Mouse (Mus musculus): ENCODE data around the gene Marveld2.

Gene Marveld2

DNA sequence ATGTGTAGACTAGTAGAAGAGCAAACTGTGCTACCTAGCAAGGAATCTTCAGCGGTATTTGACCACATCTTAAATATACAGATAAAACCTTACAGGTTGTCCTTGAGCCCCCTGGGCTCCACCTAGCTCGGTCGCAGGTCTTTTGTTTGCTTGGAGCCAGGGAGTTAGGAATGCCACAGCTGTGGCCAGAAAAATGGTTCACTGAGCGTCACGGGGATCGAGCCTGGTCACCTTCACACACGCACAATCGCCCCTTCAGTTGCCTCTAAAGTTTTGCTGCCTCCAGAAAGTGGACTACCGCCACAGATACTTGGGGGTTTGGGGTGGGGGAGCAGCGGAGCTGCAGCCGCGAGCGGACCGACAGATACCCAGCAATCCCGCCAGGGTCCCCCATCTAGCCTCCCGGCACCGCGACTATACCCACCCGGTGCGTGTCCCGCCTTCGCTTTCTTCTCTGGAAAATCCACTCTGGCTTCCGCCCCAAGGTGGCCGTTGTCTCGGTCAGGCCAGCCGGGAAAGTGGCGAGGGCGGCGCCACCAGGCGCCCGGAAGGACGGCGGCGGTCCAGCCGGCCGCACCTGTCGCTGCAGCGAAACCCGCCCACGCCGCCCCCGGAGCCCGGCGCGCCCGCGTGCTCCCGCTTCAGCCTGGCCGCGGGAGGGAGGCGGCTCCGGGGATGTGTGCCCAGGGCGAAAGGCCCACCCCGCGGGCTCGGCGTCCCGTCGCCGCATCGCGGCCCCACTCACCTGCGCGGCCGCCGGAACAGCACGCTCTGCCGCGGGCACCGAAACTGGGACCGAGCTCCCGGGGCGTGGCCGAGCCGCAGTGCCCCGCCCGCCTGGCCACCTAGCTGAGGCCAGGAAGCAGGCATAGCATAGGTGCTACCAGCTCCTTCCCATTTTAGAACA is at the start of gene Marveld2:
Marveld2 (minus strand) TSS at position 791 of the 907 bp plus-strand sequence.
- in situ Hi-C loops (cut with MboI; ENCODE audit: low sequenced_read_pairs), result no loop called here

DNA sequence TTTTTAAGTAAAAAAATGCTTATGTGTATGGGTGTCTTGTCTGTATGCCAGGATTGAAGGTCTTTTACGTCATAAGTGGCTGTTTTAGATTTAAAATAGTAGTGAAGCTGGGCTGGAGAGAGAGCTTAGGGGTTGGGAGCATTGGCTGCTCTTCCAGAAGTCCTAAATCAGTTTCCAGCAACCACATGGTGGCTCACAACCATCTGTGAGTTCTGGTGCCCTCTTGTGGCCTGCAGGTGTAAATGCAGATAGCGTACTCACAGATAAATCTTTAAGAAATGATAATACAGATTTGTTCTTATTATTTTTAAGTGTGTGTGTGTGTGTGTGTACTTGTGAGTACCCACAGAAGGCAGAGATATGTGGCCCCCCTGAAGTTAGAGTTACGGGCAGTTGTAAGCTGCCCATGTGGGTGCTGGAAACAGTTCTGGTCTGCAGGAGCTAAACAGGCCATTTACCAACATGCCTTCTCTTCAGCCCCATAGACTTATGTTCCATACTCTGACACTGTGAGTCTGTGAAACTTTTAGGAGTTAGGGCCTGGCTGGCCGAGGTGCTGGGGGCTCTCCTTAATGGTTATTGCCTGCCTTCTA is 43.2 kb upstream of the Marveld2 start:
- in situ Hi-C loops (cut with MboI; ENCODE audit: low sequenced_read_pairs), result no loop called here

GRCm38 (mm10) chr13:100658091-100658490 is 41.3 kb upstream of the Marveld2 start:
- in situ Hi-C loops (cut with MboI; ENCODE audit: low sequenced_read_pairs), result no loop called here

- in situ Hi-C loops (cut with MboI; ENCODE audit: low sequenced_read_pairs), result no loop called here
Observed at GRCm38 (mm10) chr13:100651439-100652186, 34.8 kb upstream of the Marveld2 start, which contains the start of gene Taf9. Gene Taf9, plus strand, starts transcription at chr13:100651579.

- in situ Hi-C loops (cut with MboI; ENCODE audit: low sequenced_read_pairs), result no loop called here
Observed at GRCm38 (mm10) chr13:100650550-100651438, 34.0 kb upstream of the Marveld2 start, which contains the start of the genes Ak6 and Rad17. Gene Ak6, plus strand, starts transcription at chr13:100650979. Gene Rad17, minus strand, starts transcription at chr13:100651051.

GRCm38 (mm10) chr13:100648223-100648622 is 31.5 kb upstream of the Marveld2 start:
- in situ Hi-C loops (cut with MboI; ENCODE audit: low sequenced_read_pairs), result loop anchor here (25.0 kb wide), 1 partner anchor 611 kb away; no protein-coding TSS in a partner anchor

DNA sequence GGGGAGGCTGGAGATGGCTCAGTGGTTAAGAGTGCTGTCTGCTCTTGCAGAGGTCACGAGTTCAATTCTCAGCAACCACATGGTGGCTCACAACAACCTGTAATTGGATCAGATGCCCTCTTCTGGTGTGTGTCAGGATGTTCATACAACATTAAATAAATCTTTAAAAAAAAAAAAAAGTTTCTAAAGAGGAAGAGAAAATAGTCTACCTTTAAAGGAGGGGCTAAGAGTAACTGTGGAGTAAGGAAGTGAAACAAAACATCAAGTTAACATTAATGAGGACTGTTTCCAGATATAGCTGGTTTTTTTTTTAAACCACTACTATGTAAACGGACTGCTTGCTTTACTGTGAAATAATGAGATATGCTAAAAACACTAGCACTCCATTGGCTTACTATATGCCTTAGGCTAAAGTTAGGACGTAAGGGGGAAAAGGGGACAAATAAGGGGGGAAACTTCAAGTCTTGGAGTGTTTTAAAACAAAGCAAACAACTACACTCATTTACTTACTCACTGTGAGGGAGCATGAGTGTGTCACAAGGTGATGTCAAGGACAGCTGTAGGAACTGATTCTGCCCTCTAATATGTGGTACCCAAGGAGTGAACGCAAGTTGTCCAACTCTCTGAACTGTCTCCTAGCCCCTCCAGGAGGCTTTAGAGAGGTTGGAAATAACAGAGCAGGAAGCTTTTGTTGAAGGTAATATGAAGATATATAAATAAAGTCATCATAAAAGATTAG is 25.9 kb upstream of the Marveld2 start:
- in situ Hi-C loops (cut with MboI; ENCODE audit: low sequenced_read_pairs), result loop anchor here (25.0 kb wide), 1 partner anchor 605 kb away; no protein-coding TSS in a partner anchor

GRCm38 (mm10) chr13:100634106-100634691 is 17.4 kb upstream of the Marveld2 start:
- in situ Hi-C loops (cut with MboI; ENCODE audit: low sequenced_read_pairs), result loop anchor here (25.0 kb wide), 1 partner anchor 597 kb away; no protein-coding TSS in a partner anchor

DNA sequence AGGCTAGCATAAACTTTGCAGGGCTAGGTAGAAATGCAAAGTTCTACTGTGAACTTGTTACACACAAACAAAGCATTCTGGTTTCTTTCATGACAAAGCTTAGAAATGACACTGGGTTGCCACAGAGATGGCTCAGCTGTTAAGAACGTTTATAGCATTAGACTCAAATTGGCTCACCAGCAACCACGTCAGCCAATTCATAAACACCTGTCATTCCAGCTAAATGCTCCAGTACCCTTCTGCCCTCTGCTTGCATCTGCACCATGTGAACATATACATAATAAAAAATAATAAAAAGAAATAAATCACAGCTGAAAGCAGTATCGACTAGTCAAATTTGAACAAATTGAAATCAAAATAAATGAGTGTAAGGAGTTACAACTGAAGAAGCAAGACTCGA is 5.5 kb upstream of the Marveld2 start:
- in situ Hi-C loops (cut with MboI; ENCODE audit: low sequenced_read_pairs), result no loop called here

- in situ Hi-C loops (cut with MboI; ENCODE audit: low sequenced_read_pairs), result no loop called here
Observed at GRCm38 (mm10) chr13:100617583-100617982, 812 bp upstream of the Marveld2 start.

GRCm38 (mm10) chr13:100612903-100613302 is 3.9 kb downstream of the Marveld2 start:
- in situ Hi-C loops (cut with MboI; ENCODE audit: low sequenced_read_pairs), result no loop called here

DNA sequence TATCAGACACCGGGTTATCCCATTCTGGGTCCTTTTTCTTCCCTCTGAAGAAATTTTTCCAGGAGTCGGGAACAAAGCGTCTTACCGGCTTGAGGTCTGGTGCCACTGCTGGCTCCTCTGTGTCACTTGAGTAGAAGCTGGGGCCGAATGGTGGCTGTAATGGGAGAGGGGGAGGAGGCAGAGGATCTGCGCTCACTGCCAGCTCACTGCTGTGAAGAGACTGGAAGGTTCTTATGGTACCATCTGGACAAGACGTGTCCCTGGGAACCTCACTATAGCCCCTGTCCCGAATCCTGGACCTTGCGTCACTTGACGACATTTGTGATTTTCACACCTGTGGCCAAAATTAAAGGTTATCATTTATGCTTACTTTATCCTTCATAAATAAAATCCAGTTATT is 4.5 kb downstream of the Marveld2 start:
- in situ Hi-C loops (cut with MboI; ENCODE audit: low sequenced_read_pairs), result no loop called here

DNA sequence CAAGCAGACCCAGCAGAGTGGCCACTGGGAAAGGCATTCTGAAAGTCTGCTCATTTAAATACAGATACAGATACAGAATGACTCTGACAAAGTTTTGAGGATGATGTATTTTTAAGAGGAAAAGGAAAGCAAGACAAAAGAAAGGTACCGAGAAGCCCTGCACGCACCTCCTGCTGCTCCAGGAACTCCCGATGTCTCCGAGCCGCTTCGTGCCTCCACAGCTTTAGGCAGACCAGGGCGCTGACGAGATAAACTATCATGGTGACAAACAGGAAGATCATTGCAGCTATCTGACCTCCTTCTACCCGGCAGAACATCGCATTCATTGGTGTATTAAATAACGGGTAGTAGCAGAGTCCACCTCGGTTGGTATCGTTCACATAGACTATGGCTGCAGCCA is 5.5 kb downstream of the Marveld2 start:
- in situ Hi-C loops (cut with MboI; ENCODE audit: low sequenced_read_pairs), result no loop called here

- in situ Hi-C loops (cut with MboI; ENCODE audit: low sequenced_read_pairs), result no loop called here
Observed at GRCm38 (mm10) chr13:100607756-100608155, 9.0 kb downstream of the Marveld2 start.

DNA sequence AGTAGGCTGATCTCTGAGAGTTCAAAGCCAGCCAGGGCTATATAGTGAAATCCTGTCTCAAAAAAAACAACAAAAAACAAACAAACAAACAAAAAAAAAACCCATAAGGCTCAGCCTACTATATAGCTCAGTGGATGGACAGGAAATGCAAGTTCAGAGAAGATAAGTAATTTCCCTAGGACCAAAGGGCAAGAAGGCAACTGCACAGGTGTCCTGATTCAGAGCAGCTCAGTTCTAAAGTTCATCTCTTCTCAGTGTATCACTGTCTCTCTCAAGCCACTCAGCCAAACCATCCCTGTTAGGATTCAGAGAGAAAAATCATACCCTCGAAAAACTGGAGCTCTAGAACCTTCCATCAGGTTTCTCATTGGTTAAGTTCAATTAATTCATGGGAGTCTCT is 10.9 kb downstream of the Marveld2 start:
- in situ Hi-C loops (cut with MboI; ENCODE audit: low sequenced_read_pairs), result no loop called here

- in situ Hi-C loops (cut with MboI; ENCODE audit: low sequenced_read_pairs), result no loop called here
Observed at GRCm38 (mm10) chr13:100603738-100604095, 13.1 kb downstream of the Marveld2 start.

DNA sequence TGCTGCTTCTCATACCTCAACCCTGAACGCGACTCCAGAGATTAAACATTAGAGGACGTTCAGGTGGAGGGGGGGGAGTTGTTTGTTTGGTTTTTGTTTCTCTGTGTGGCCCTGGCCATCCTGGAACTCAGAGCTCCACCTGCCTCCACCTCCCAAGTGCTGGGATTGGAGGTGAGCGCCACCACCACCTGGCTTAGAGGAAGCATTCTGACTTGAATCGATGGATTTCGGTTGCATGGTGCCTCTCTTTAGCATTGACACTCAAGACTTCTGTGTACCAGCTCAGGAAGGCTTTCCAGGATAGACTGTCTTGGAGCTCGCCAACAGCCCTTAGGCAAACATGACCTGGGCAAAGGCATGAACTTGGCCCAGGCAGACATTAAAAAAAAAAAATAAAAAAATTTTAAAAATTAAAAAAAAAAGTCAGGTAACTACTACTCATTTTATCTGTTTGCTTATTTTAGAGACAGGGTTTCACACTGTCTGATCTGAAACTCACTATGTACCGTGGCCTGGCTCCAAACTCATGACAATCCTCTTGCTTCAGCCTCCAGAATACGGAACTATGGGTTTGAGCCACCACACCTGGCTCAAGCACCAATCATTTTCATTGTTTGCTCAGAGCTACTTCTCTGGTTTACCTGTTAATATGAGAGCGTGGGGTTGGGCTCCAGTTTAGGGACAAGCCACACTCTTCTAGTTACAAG is 13.6 kb downstream of the Marveld2 start:
- in situ Hi-C loops (cut with MboI; ENCODE audit: low sequenced_read_pairs), result no loop called here

DNA sequence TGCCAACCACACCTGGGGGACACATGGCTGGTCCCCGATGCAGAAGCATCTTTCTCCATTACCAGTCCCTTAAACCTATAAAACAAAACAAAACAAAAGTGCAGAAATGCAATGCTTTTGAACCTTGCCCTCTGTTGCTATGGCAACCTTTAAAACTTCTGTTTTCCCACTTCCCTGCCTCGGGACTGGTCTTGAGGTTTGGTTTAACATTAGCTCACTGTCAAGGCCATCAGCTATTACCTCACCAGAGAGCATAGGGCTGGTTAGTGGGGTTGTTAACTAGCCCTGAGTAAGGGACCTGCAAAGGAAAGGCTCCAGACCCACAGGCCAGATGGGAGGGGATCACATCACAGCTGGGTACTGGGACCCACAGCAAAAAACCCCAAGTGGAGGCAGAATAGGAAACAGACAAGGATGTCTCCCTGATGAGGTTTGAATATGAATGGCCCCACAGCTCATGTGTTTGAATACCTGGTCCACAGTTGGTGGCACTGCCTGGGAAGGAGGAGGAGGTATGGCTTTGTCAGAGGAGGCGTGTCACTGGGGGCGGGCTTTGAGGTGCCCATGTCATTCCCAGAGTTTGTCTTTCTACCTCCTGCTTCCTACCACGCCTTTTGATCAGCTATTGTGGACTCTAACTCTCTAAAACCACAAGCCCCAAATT is 14.4 kb downstream of the Marveld2 start:
- in situ Hi-C loops (cut with MboI; ENCODE audit: low sequenced_read_pairs), result no loop called here
